Mouse (Mus musculus) neural tube, embryonic 12.5 days (tissue): ENCODE results near the gene Traf5. TPM values are rescaled to one million over a fixed set of nuclear protein-coding genes. Genes with fewer than 3 reads are reported as not detected.

Experiments used
- ATAC-seq: fragments of 200-750 bp; cut with Nextera tagmentation; 2 replicates; pipeline ENCODE4 v1.8.0; 2017; ENCODE audit warnings: low read depth, mild to moderate bottlenecking, moderate TSS enrichment, moderate library complexity; ENCODE audit not compliant: low FRiP score
- H3K27ac ChIP-seq: fragments of 300-500 bp; sonication (generic); 2 replicates; pipeline ENCODE4 v1.5.1; 2016
- H3K27me3 ChIP-seq: fragments of 300-500 bp; sonication (generic); replicated peaks from 2 replicates; pipeline ENCODE4 v1.6.1; 2016; ENCODE audit warnings: mild to moderate bottlenecking
- H3K36me3 ChIP-seq: fragments of 300-500 bp; sonication (generic); 2 replicates; pipeline ENCODE4 v1.6.1; 2016; ENCODE audit warnings: mild to moderate bottlenecking
- H3K4me1 ChIP-seq: fragments of 300-500 bp; sonication (generic); 2 replicates; pipeline ENCODE4 v1.6.1; 2016
- H3K4me2 ChIP-seq: fragments of 300-500 bp; sonication (generic); replicated peaks from 2 replicates; pipeline ENCODE4 v1.6.1; 2016; ENCODE audit warnings: mild to moderate bottlenecking
- H3K4me3 ChIP-seq: fragments of 300-500 bp; sonication (generic); 2 replicates; pipeline ENCODE4 v1.5.1; 2016
- H3K9ac ChIP-seq: fragments of 300-500 bp; sonication (generic); 2 replicates; pipeline ENCODE4 v1.6.1; 2016; ENCODE audit warnings: mild to moderate bottlenecking
- H3K9me3 ChIP-seq: fragments of 300-500 bp; sonication (generic); 2 replicates; pipeline ENCODE4 v1.6.1; 2016; ENCODE audit warnings: mild to moderate bottlenecking
- WGBS: fragments of 180-500 bp; shearing (Covaris S2); methylation state at CpG from one replicate; pipeline ENCODE4 v1.1.7; 2016; 5-methylcytosine and 5-hydroxymethylcytosine counted together
- polyA plus RNA-seq: library from polyadenylated mRNA; unstranded; fragments of >200 nt; fragmentation: Nextera tagmentation; extraction: Ambion mirVana; gene quantifications from 2 replicates; pipeline ENCODE4 v1.2.1, GENCODE M21; 2016

The Traf5 gene
- polyA plus RNA-seq, 1 experiment from 2014 or later = 5.2 TPM

DNA sequence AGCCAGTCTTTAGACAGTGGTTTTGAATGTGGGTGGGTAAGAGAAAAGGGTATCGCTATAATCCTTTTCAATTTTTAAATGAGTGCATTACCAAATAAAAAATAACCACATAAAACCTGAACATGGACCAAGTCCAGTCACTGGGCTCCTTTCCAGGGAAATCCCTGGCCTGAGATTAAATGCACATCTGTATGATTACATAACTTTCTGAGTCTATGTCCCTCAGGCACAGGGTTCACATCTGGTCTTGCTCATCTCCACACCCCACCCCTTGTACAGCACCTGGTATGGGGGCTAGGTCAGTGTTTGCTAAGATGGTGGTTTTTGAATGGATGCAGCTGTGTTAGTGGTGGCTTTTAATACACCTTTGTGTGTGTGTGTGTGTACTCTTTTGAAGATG, 19.9 kb downstream of the Traf5 start:
- ATAC-seq = no peak
- H3K36me3 ChIP-seq = no peaks in the 10 kb centered on the region
- no peaks in the 10 kb centered on the region for H3K9me3 ChIP-seq
- H3K27ac ChIP-seq = no peak overlapping the region
- WGBS = 95% methylated on average over 1 of the region's 1 CpGs
- 0 out of 2 replicates have a peak, but pooled peaks cover 12% of the 10 kb centered on the region for H3K4me1 ChIP-seq
- no peaks in the 10 kb centered on the region for H3K27me3 ChIP-seq
- H3K4me3 ChIP-seq = no peak overlapping the region
- no peak overlapping the region for H3K9ac ChIP-seq
- H3K4me2 ChIP-seq = no peak overlapping the region

DNA sequence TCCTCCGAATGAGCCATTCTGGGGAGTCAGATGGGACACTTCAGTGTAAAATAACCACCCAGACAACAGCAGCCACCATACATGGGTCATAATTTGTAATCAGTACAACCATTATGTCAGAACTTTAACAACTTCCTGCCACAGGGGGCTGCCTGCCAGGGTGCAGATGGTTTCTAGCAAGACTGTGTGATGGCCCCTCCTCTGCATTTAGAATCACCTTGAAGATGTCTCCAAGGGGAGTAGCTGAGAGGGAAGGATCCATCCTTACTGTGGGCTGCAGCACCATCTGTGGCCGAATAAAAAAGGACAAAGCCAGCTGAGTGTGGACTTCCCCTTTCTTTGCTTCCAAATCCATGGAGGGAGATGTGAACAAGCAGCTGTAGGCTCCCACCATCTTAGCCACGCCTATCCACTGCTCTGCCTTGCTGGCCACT, 21.7 kb downstream of the Traf5 start:
- no peaks in the 10 kb centered on the region for H3K27me3 ChIP-seq
- no peak for ATAC-seq
- no peak overlapping the region for H3K9ac ChIP-seq
- no peaks in the 10 kb centered on the region for H3K36me3 ChIP-seq
- H3K9me3 ChIP-seq = no peaks in the 10 kb centered on the region
- H3K4me1 ChIP-seq = 0 out of 2 replicates have a peak, but pooled peaks cover 12% of the 10 kb centered on the region
- H3K27ac ChIP-seq = no peak overlapping the region
- WGBS = 51% methylated on average over 3 of the region's 3 CpGs
- H3K4me3 ChIP-seq = no peak overlapping the region
- H3K4me2 ChIP-seq = no peak overlapping the region

DNA sequence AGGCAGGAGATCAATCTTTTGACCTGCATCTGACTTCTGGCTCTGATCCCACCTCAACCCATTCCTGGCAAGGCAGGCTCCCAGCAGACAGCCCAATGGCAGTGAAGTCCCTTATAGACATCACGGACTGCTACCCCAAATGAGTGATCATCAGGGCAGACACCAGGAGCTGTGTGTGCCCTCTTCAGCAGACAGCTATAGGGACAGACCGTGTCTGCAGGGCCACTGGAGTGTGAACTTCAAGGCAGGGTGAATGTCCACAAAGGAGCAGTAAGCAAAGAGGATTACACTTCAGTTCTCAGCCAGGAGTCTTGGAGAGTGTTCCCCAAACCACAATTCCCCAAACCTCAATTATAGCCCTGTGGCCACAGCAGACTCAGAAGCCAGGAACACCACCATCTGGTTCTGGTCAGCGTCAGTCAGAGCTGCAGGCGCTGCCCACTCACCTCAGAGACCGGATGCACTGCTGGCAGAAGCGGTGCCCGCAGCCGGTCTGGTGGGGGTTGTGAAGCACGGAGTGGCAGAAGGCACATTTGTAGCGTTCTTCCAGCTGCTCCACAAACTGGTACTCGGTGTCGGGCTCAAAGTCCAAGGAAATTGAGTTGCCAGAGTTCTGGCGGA, 22.3 kb downstream of the Traf5 start:
- WGBS = 54% methylated on average over 13 of the region's 13 CpGs
- Histone ChIP-seq H3K27me3 (no peaks in the 10 kb centered on the region), H3K4me1 (0 out of 2 replicates have a peak, but pooled peaks cover 12% of the 10 kb centered on the region), H3K36me3 (no peaks in the 10 kb centered on the region), H3K27ac (no peak overlapping the region), H3K4me2 (no peak overlapping the region), H3K4me3 (no peak overlapping the region), H3K9me3 (no peaks in the 10 kb centered on the region), H3K9ac (no peak overlapping the region)
- ATAC-seq = no peak

DNA sequence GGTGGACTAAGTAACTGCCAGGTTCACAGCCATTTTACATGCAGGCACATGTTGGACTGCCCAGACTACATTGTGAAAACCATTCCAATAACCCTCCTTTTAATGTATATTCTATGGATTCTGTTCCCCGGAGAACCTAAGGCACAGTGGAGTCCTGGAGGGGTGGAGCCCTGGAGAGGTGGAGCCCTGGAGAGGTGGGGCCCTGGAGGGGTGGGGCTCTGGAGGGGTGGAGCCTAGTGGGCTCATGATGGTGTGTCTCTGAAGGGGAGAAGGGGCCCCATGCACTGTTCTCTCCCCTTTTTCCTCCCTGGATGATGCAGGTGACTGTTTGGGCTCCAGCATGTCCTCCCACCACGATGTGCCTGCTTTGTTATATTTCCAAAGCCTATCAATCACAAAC, 24.2 kb downstream of the Traf5 start:
- Histone ChIP-seq H3K9me3 (no peaks in the 10 kb centered on the region), H3K9ac (no peak overlapping the region), H3K27ac (no peak overlapping the region), H3K27me3 (no peaks in the 10 kb centered on the region), H3K4me2 (no peak overlapping the region), H3K4me1 (0 out of 2 replicates have a peak, but pooled peaks cover 12% of the 10 kb centered on the region), H3K4me3 (no peak overlapping the region), H3K36me3 (no peaks in the 10 kb centered on the region)
- ATAC-seq = no peak
- WGBS = 63% methylated on average over 2 of the region's 2 CpGs

DNA sequence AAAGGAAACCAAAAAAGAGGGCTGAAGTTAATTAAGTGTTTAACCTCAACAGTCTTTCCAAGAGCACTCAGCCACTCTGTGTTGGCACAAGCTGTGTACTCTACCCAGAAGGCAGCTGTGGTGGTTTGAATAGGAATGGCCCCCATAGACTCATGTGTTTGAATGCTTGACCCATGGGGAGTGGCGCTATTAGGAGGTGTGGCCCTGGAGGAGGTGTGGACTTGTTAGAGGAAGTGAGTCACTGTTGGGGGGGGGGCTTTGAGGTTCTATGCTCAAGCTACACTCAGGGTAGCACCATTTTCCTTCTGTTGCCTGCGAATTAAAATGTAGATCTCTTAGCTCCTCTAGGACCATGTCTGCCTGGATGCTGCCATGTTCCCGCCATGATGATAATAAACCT, 25.4 kb downstream of the Traf5 start:
- WGBS = 89% methylated on average over 3 of the region's 3 CpGs

DNA sequence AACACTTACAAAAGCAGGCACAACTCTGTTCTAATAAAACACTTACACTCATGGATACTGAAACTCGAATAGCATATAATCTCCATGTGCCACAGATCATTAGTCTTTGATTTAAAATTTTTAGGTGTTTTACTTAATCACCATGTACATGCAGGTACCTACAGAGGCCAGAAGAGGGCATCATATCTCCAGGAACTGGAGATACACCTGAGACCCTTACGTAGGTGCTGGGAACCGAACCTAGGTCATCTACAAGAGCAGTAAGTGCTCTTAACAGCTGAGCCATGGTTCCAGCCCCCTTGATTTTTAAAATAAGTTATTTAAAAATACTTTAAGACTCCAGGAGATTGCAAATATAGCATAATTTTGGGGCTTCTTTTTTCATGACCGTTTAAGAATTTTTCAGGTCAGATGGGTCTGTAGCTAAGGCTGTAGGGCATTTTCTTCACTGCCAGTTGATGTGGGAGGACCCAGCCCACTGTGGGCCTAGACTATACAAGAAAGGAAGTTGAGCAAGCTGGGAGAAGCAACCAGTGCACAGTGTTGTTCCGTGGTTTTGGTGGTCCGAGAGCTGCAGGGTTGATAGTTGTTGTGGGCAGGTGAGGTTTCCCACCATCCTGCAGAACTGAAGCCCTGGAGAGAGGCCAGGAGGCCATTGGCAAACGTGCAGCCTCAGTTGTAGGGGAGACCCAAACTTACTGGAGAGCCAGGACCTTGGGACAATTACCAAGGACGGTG, 29.0 kb downstream of the Traf5 start:
- Histone ChIP-seq H3K9me3 (no peaks in the 10 kb centered on the region), H3K36me3 (no peaks in the 10 kb centered on the region), H3K9ac (no peak overlapping the region), H3K27ac (no peak overlapping the region), H3K4me3 (no peak overlapping the region), H3K4me1 (no peaks in the 10 kb centered on the region), H3K27me3 (no peaks in the 10 kb centered on the region), H3K4me2 (no peak overlapping the region)
- 92% methylated on average over 8 of the region's 8 CpGs for WGBS
- ATAC-seq = no peak

More for the DNA sequence above, 25.4 kb downstream of the Traf5 start:
- no peaks in the 10 kb centered on the region for H3K9me3 ChIP-seq
- H3K4me3 ChIP-seq = no peak overlapping the region
- ATAC-seq = no peak
- H3K27me3 ChIP-seq = no peaks in the 10 kb centered on the region
- H3K4me2 ChIP-seq = no peak overlapping the region
- H3K36me3 ChIP-seq = no peaks in the 10 kb centered on the region
- no peak overlapping the region for H3K27ac ChIP-seq
- H3K9ac ChIP-seq = no peak overlapping the region
- 0 out of 2 replicates have a peak, but pooled peaks cover 12% of the 10 kb centered on the region for H3K4me1 ChIP-seq

DNA sequence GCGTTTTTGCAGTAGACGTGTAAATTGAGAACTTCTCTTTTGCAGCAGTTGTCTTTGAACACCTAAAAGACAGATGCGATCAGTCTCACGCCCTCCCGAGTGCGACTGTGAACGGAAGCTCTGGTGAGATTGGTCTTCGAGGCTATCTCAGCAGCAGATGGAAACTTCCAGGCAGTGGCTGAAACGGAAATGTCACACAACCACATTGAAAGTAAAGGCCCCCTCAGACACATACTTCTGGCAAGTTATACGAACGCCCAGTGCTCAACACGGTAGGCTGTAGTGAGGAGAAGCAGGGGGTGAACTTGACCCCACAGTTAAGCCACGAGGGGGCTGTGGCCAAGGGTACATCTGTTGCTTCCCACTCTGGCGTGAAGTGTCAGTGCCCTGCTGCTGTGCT, 29.7 kb downstream of the Traf5 start:
- Histone ChIP-seq H3K36me3 (no peaks in the 10 kb centered on the region), H3K9ac (no peak overlapping the region), H3K9me3 (no peaks in the 10 kb centered on the region), H3K4me3 (no peak overlapping the region), H3K27ac (no peak overlapping the region), H3K27me3 (no peaks in the 10 kb centered on the region), H3K4me1 (no peaks in the 10 kb centered on the region), H3K4me2 (no peak overlapping the region)
- no peak for ATAC-seq
- whole genome bisulfite sequencing = 91% methylated on average over 14 of the region's 14 CpGs

DNA sequence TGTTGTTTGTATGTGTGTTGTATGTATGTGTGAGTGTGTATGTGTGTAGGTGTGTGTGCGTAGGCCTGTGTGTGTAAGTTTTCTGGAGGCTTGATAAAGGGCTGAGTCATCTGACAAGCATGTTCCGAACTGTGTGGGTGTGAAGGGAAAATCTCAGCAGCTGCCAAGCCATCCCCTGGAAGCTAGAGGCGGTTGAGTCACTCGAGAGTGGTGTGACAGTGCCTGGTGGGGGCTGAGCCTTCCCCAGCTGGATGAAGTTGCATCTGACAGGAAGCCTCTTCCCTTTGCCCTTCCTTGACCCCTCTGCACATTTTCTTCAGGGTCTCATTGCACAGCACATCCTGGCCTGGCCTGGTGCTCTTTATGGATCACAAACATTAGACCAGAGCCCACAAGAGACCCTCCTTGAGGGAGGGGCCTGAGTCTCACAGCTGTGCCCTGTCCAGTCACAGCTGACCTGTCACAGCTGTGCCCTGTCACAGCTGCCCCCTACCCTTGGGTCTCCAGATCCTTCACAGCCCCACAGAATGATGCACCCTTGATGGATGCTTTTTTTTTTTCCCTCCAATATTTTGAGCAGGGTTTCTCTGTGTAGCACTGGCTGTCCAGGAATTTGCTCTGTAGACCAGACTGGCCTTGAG, 30.6 kb downstream of the Traf5 start:
- Histone ChIP-seq H3K4me2 (no peak overlapping the region), H3K27me3 (no peaks in the 10 kb centered on the region), H3K9me3 (no peaks in the 10 kb centered on the region), H3K9ac (no peak overlapping the region), H3K27ac (no peak overlapping the region), H3K36me3 (no peaks in the 10 kb centered on the region), H3K4me1 (no peaks in the 10 kb centered on the region), H3K4me3 (no peak overlapping the region)
- no peak for ATAC-seq
- 78% methylated on average over 4 of the region's 4 CpGs for WGBS

DNA sequence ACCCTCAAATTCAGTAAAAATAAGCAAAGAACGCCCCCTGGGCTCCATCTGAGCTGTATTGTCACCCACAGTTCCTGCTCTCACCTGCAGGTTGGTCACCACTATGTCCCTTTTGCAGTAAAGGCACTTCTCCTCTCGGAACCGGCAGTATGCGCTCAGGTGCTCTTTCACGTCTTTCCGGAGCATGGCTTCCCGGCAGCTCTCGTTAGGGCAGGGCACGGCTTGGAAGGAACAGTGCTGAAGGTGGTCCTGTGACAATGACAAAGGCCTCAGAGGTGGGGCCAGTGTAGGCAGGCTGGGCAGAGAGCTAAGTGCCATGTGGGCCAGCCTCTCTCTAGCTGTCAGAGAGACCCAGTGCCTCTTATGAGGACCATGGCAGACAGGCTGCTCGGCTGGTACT, 33.4 kb downstream of the Traf5 start:
- Histone ChIP-seq H3K27ac (no peak overlapping the region), H3K9me3 (no peaks in the 10 kb centered on the region), H3K4me1 (no peaks in the 10 kb centered on the region), H3K4me2 (no peak overlapping the region), H3K36me3 (no peaks in the 10 kb centered on the region), H3K27me3 (no peaks in the 10 kb centered on the region), H3K9ac (no peak overlapping the region), H3K4me3 (no peak overlapping the region)
- no peak for ATAC-seq
- 85% methylated on average over 10 of the region's 10 CpGs for WGBS

DNA sequence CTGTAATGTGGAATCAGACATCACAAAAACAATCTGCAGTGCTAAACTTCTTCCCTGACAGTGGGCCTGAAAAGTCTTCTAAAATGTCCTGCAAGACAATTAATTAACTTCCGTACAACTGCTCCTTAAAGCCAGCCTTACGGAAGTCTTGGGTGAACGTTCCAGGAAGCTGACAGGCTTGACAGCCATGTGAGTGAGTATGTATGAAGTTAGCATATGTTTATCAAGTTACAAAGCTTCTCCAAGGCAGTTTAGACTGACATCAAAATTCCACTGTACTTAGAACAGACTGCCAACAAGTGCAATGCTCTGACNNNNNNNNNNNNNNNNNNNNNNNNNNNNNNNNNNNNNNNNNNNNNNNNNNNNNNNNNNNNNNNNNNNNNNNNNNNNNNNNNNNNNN, 38.6 kb downstream of the Traf5 start:
- Histone ChIP-seq H3K4me2 (no peak overlapping the region), H3K4me1 (no peaks in the 10 kb centered on the region), H3K27ac (no peak overlapping the region), H3K9me3 (no peaks in the 10 kb centered on the region), H3K4me3 (no peak overlapping the region), H3K9ac (no peak overlapping the region), H3K27me3 (no peaks in the 10 kb centered on the region), H3K36me3 (no peaks in the 10 kb centered on the region)
- WGBS = 78% methylated on average over 3 of the region's 3 CpGs
- ATAC-seq = no peak

DNA sequence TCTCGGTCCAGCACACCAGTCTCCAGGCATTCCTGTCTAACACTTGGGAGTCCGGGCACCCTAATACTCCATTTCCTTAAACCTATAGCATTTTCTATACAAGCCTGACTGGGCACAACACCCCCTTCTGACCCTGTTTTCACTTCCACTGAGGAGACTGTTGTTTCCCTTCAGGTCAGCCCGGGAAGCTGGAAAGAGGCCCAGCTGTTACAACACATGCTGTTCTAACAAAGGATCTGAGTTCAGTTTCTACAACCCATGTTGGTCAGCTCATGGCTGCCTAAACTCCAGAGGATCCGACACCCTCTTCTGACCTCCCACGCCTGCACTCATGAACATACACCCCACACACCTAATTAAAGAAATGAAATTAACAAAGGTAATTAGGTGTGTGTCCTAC, 39.4 kb downstream of the Traf5 start:
- H3K27me3 ChIP-seq = no peaks in the 10 kb centered on the region
- H3K4me2 ChIP-seq = no peak overlapping the region
- H3K36me3 ChIP-seq = no peaks in the 10 kb centered on the region
- H3K9me3 ChIP-seq = no peaks in the 10 kb centered on the region
- no peak overlapping the region for H3K27ac ChIP-seq
- WGBS = 85% methylated on average over 5 of the region's 5 CpGs
- no peak overlapping the region for H3K4me3 ChIP-seq
- no peak for ATAC-seq
- no peaks in the 10 kb centered on the region for H3K4me1 ChIP-seq
- no peak overlapping the region for H3K9ac ChIP-seq

DNA sequence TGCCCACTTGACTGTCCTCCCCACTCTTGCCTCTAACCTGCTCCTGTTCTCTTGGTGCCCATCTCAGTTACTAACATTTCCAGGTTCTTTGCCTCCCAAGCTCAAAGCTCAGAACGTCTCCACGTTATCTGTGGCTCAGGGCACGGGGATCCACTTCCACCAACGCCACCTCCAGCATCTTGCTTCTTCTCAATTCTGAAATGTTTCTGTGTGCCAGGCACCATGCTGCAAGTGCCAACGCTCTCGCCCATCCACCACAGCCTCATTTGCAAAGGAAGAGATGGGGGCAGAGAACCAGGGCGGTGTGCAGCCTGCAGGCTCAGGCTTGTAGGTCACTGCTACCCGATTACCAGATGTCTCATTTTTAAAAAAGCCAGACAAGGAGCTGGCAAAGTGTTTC, 39.9 kb downstream of the Traf5 start:
- Histone ChIP-seq H3K36me3 (no peaks in the 10 kb centered on the region), H3K4me2 (no peak overlapping the region), H3K9me3 (no peaks in the 10 kb centered on the region), H3K4me3 (no peak overlapping the region), H3K27me3 (no peaks in the 10 kb centered on the region), H3K27ac (no peak overlapping the region), H3K9ac (no peak overlapping the region), H3K4me1 (no peaks in the 10 kb centered on the region)
- ATAC-seq = no peak
- WGBS = 88% methylated on average over 8 of the region's 8 CpGs
